Mouse (Mus musculus) small intestine, adult 2 months (tissue): Measurements from ENCODE around the gene Gm5108. TPM values are rescaled to one million over a fixed set of nuclear protein-coding genes. Genes with fewer than 3 reads are reported as not detected.

Experiments used
- H3K27ac ChIP-seq: fragments of 200-500 bp; 2 replicates; pipeline ENCODE4 v1.5.1; 2012; ENCODE audit warnings: low read depth, low read length, control low read depth, inconsistent platforms; ENCODE audit not compliant: insufficient read depth
- H3K27me3 ChIP-seq: fragments of 200-500 bp; 2 replicates; pipeline ENCODE4 v1.6.1; 2012; ENCODE audit warnings: mild to moderate bottlenecking, moderate library complexity, low read length, inconsistent platforms; ENCODE audit not compliant: control insufficient read depth, insufficient read depth
- H3K36me3 ChIP-seq: fragments of 200-500 bp; 2 replicates; pipeline ENCODE4 v1.6.1; 2012; ENCODE audit warnings: mild to moderate bottlenecking, low read length, control low read depth, inconsistent platforms; ENCODE audit not compliant: control insufficient read depth, insufficient read depth
- H3K4me1 ChIP-seq: fragments of 200-500 bp; 2 replicates; pipeline ENCODE4 v1.6.1; 2012; ENCODE audit warnings: low read length, inconsistent platforms, mixed read lengths; ENCODE audit not compliant: control insufficient read depth, insufficient read depth, insufficient read length
- H3K4me3 ChIP-seq: fragments of 200-500 bp; 2 replicates; pipeline ENCODE4 v1.5.1; 2012; ENCODE audit warnings: low read depth, mild to moderate bottlenecking, control low read depth, inconsistent platforms, low read length, moderate library complexity
- CTCF ChIP-seq: fragments of 200-500 bp; IDR thresholded peaks from 2 replicates; pipeline ENCODE4 v1.5.1; 2012; ENCODE audit warnings: low read depth, mild to moderate bottlenecking, control low read depth, inconsistent platforms, low read length, moderate library complexity, mixed read lengths; ENCODE audit not compliant: insufficient replicate concordance, insufficient read length; ENCODE audit errors: extremely low read depth
- POLR2A ChIP-seq: fragments of 200-500 bp; IDR thresholded peaks from 2 replicates; pipeline ENCODE4 v1.6.1; 2012; ENCODE audit warnings: low read depth, mild to moderate bottlenecking, control low read depth, inconsistent platforms, low read length, moderate library complexity
- WGBS: fragments of 180-500 bp; shearing (Covaris S2); methylation state at CpG from one replicate; pipeline ENCODE4 v1.1.7; 2018; 5-methylcytosine and 5-hydroxymethylcytosine counted together
- polyA plus RNA-seq: library from polyadenylated mRNA; depleted of rRNA; stranded (reverse); fragments of >200 nt; gene quantifications from 2 replicates; pipeline ENCODE4 v1.2.3, GENCODE M21; 2012; rRNA removed

Gene Gm5108
- not detected in 2 replicates for polyA plus RNA-seq

- H3K4me1 ChIP-seq = no peaks in the 10 kb centered on the region; the same call in 1 of the 2 replicates
- H3K27ac ChIP-seq = no peak within 1 kb of the TSS
- no peaks in the 10 kb centered on the region for H3K36me3 ChIP-seq
- 89% methylated on average over 2 of the region's 2 CpGs for WGBS
- no peak for TF ChIP-seq POLR2A
- TF ChIP-seq CTCF = no peak
- H3K4me3 ChIP-seq = no peak within 1 kb of the TSS
- H3K27me3 ChIP-seq = no peaks in the 10 kb centered on the region
Measured at GRCm38 (mm10) chr5:67941369-67941768, at the start of gene Gm5108. Gene Gm5108, plus strand, starts transcription at chr5:67941669.

- Histone ChIP-seq H3K27me3 (no peaks in the 10 kb centered on the region), H3K4me3 (no peak overlapping the region), H3K27ac (no peak overlapping the region), H3K4me1 (no peaks in the 10 kb centered on the region), H3K36me3 (no peaks in the 10 kb centered on the region)
- TF ChIP-seq POLR2A = no peak
- TF ChIP-seq CTCF = no peak
- WGBS = 89% methylated on average over 1 of the region's 1 CpGs
Measured at GRCm38 (mm10) chr5:67898921-67899320, 42.5 kb upstream of the Gm5108 start.

GRCm38 (mm10) chr5:67904555-67904954, 36.9 kb upstream of the Gm5108 start:
- no peak overlapping the region for H3K4me3 ChIP-seq
- 58% methylated on average over 2 of the region's 2 CpGs for WGBS
- no peaks in the 10 kb centered on the region for H3K36me3 ChIP-seq
- H3K4me1 ChIP-seq = no peaks in the 10 kb centered on the region
- no peak overlapping the region for H3K27ac ChIP-seq
- no peak for TF ChIP-seq CTCF
- H3K27me3 ChIP-seq = no peaks in the 10 kb centered on the region

- TF ChIP-seq POLR2A (no peak), CTCF (no peak)
- no peak overlapping the region for H3K27ac ChIP-seq
- 46% methylated on average over 4 of the region's 4 CpGs for WGBS
- H3K36me3 ChIP-seq = no peaks in the 10 kb centered on the region
- H3K27me3 ChIP-seq = no peaks in the 10 kb centered on the region
- H3K4me1 ChIP-seq = peaks cover 15% of the 10 kb centered on the region; the same call in 1 of the 2 replicates
- H3K4me3 ChIP-seq = no peak overlapping the region
Measured at GRCm38 (mm10) chr5:67930584-67930983, 10.9 kb upstream of the Gm5108 start.

- Histone ChIP-seq H3K27me3 (no peaks in the 10 kb centered on the region), H3K4me3 (no peak overlapping the region), H3K4me1 (peaks cover 15% of the 10 kb centered on the region; the same call in 1 of the 2 replicates), H3K27ac (peak overlapping the region; percentile 46; the same call in 1 of the 2 replicates), H3K36me3 (no peaks in the 10 kb centered on the region)
- TF ChIP-seq CTCF (no peak), POLR2A (no peak)
- 6% methylated on average over 2 of the region's 2 CpGs for WGBS
Measured at GRCm38 (mm10) chr5:67931623-67932022, 9.8 kb upstream of the Gm5108 start.

- no peaks in the 10 kb centered on the region; the same call in 1 of the 2 replicates for H3K4me1 ChIP-seq
- TF ChIP-seq POLR2A = no peak
- no peak for TF ChIP-seq CTCF
- no peaks in the 10 kb centered on the region for H3K36me3 ChIP-seq
- WGBS = 53% methylated on average over 2 of the region's 2 CpGs
- no peak overlapping the region for H3K27ac ChIP-seq
- no peaks in the 10 kb centered on the region for H3K27me3 ChIP-seq
- no peak overlapping the region for H3K4me3 ChIP-seq
Measured at GRCm38 (mm10) chr5:67943199-67943598, 1.7 kb downstream of the Gm5108 start.

- Histone ChIP-seq H3K27me3 (no peaks in the 10 kb centered on the region), H3K36me3 (no peaks in the 10 kb centered on the region), H3K4me1 (no peaks in the 10 kb centered on the region; the same call in 1 of the 2 replicates), H3K4me3 (no peak overlapping the region), H3K27ac (peak overlapping the region; percentile 55; the same call in 1 of the 2 replicates)
- 21% methylated on average over 1 of the region's 1 CpGs for WGBS
- TF ChIP-seq CTCF (no peak), POLR2A (no peak)
Measured at GRCm38 (mm10) chr5:67944074-67944785, 2.8 kb downstream of the Gm5108 start.

GRCm38 (mm10) chr5:67946321-67946720, 4.9 kb downstream of the Gm5108 start, which contains the start of gene Gm21905:
Gene Gm21905, minus strand, starts transcription at chr5:67946421.
- Histone ChIP-seq H3K4me3 (no peak within 1 kb of the TSS), H3K27ac (no peak within 1 kb of the TSS), H3K4me1 (no peaks in the 10 kb centered on the region; the same call in 1 of the 2 replicates), H3K27me3 (no peaks in the 10 kb centered on the region), H3K36me3 (no peaks in the 10 kb centered on the region)
- TF ChIP-seq CTCF = no peak
- no peak for TF ChIP-seq POLR2A
- WGBS = 65% methylated on average over 5 of the region's 5 CpGs
